Mouse (Mus musculus) left cerebral cortex, postnatal 25 days (tissue): Measurements from ENCODE around the gene 4930433I11Rik. TPM values are rescaled to one million over a fixed set of nuclear protein-coding genes. Genes with fewer than 3 reads are reported as not detected.
"Not testable (repeated sequence)": the region's sequence is repeated elsewhere in the genome, so short reads cannot be mapped to it uniquely, and the experiment has no call there.

ENCODE experiments used
- DNase-seq, 2 experiments: peaks; one replicate each; pipeline ENCODE4 v3.0.0; 2022; ENCODE audit warnings: low spot score in 2 of 2, mixed read lengths in 1 of 2
- intact Hi-C: fragments of 180-260 bp; cut with DNase I; formaldehyde crosslinking; loops from one replicate; pipeline ENCODE4 v1.15.1; 2025
- total RNA-seq, 2 experiments: library from RNA; stranded (reverse); gene quantifications; 2 replicates each; pipeline ENCODE4 v1.2.3; 2021

The 4930433I11Rik gene
- total RNA-seq: not detected

DNA sequence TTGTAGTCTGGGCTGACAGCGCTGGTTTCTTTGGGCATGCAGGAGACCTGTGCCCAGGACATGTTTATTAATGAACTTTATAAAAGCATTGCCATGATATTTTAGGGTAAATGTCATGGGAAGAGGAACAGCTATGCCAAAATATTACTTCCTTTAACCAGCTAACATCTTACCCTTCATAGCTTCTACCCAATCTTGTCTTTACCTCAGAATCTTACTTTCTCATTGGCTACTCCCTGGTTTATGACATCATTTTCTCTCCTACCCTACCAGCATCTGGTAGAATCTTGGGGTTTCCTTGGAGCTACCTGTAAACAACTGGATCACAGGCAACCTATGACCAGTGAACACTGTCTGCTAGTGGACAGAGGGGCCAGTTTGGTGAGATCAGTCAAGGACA, at the start of gene 4930433I11Rik:
4930433I11Rik (plus strand) TSS at position 301 of the 400 bp plus-strand sequence.
- DNase-seq: no peak
- intact Hi-C loops: no loop called here

DNA sequence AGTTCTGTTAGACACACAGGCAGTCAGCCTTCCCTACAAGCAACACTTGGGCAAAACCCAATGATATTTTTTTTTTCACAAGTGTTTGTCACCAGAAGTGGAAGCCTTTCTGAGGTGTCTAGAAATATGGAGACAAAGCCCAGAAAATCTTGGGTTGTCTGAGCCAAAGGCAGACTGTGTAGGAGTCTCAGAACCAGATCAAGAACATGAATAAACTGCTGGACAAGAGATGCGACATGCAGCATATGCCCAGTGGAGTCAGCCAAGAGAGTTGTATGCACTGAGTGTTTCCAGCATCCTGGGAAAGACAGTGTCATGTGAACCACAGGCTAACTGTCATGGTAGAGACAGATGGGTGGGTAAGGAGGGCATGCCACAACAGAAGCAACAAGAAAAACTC, 48.0 kb upstream of the 4930433I11Rik start:
- intact Hi-C loops: loop anchor here (1.0 kb wide), 1 partner anchor 38 kb away; no protein-coding TSS in a partner anchor
- DNase-seq: peak; percentile 43 to 89

DNA sequence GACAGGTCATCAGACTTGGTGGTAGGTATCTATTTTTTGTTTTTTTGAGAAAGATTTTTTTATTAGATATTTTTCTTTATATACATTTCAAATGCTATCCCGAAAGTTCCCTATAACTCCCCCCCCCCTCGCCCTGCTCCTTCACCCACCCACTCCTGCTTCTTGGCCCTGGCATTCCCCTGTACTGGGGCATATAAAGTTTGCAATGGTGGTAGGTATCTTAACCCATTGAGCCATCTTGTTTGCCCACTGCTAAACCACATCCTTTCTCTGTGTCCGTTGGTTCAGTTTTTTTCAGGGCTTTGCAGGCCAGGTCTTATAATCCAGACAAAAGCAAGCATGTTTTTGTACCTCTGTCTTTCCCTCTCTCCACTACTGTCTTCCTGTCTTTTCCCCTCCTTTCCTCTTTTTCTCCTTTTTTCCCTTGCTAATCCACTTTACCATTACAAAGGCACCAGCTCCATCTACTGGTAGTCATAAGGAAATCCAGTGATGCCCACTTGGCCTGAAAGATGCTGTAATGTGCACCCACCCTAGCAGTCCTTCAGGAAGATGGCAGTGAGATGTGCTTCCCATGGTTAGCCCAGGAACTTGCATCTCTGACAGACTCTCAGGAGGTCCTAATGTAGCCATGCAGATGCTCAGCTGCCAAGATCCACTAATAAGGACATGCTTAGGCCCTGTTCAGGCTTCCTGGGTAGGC, 45.0 kb upstream of the 4930433I11Rik start:
- intact Hi-C loops: loop anchor here (2.0 to 5.0 kb wide), 4 partner anchors 140 to 1226 kb away; no protein-coding TSS in a partner anchor
- DNase-seq: peak; percentile 36 to 57

DNA sequence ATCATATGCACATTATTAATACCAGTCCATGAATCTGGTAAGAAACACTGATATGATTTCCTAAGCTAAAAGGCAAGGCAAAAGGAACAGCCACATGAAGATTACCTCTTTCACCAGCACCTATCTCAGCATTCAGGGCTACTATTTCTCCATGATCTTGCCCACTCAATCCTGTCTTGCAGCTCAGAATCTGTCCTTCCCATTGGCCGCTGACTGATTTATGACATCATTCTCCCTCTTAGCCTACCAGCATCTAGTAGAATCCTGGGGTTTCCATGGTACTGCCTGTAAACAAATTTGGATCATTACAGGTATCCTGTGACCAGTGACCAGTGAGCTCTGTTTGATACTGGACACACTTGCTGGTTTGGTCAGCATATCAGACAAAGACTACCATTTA, 45.1 kb downstream of the 4930433I11Rik start, which contains the start of gene Gm4884:
Gm4884 (plus strand) TSS at position 301 of the 400 bp plus-strand sequence.
- intact Hi-C loops, DNase-seq: not testable (repeated sequence)

DNA sequence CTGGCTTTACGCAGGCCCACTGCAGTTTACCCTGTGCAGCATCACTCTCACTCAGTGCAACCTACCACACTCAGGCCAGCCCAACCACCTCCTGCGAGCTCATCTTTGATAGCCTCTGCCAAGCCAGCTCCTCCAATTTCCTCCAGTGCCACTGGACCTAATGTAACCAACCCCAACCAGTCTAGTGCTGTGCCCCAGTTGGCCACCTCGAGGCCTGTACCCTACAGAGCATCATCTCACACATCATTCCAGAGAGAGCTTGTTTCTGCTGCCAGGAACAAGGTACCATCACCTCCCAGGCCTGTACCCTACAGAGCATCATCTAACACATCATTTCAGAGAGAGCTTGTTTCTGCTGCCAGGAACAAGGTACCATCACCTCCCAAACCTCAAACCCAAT, 56.7 kb downstream of the 4930433I11Rik start:
- DNase-seq, intact Hi-C loops: not testable (repeated sequence)

Other genes with a start within 250 kb of the 4930433I11Rik start
- gene Vstm2b, start 89.2 kb upstream of the 4930433I11Rik start, total RNA-seq: 10 to 100 TPM; 56.2 to 57.9 TPM
- not detected for gene Gm4884, start 45.2 kb downstream of the 4930433I11Rik start, total RNA-seq
- gene Gm5592, start 166.3 kb downstream of the 4930433I11Rik start, total RNA-seq: not detected